Mouse (Mus musculus) hindbrain, embryonic 13.5 days (tissue): ENCODE data around the gene F2rl2. TPM values are rescaled to one million over a fixed set of nuclear protein-coding genes. Genes with fewer than 3 reads are reported as not detected.

Experiments used
- ATAC-seq: fragments of 200-750 bp; cut with Nextera tagmentation; 2 replicates; pipeline ENCODE4 v1.8.0; 2017; ENCODE audit warnings: moderate TSS enrichment; ENCODE audit not compliant: low FRiP score
- H3K27ac ChIP-seq: fragments of 300-500 bp; sonication (generic); 2 replicates; pipeline ENCODE4 v1.5.1; 2015; ENCODE audit warnings: inconsistent platforms, mild to moderate bottlenecking, moderate library complexity
- H3K27me3 ChIP-seq: fragments of 300-500 bp; sonication (generic); 2 replicates; pipeline ENCODE4 v1.6.1; 2015; ENCODE audit warnings: mild to moderate bottlenecking, inconsistent platforms
- H3K36me3 ChIP-seq: fragments of 300-500 bp; sonication (generic); 2 replicates; pipeline ENCODE4 v1.6.1; 2015; ENCODE audit warnings: mild to moderate bottlenecking, inconsistent platforms
- H3K4me1 ChIP-seq: fragments of 300-500 bp; sonication (generic); replicated peaks from 2 replicates; pipeline ENCODE4 v1.6.1; 2015; ENCODE audit warnings: inconsistent platforms
- H3K4me2 ChIP-seq: fragments of 300-500 bp; sonication (generic); 2 replicates; pipeline ENCODE4 v1.6.1; 2015; ENCODE audit warnings: inconsistent platforms, mild to moderate bottlenecking, moderate library complexity
- H3K4me3 ChIP-seq: fragments of 300-500 bp; sonication (generic); 2 replicates; pipeline ENCODE4 v1.5.1; 2015; ENCODE audit warnings: mild to moderate bottlenecking, inconsistent platforms
- H3K9ac ChIP-seq: fragments of 300-500 bp; sonication (generic); 2 replicates; pipeline ENCODE4 v1.6.1; 2015; ENCODE audit warnings: mild to moderate bottlenecking, inconsistent platforms
- H3K9me3 ChIP-seq: fragments of 300-500 bp; sonication (generic); 2 replicates; pipeline ENCODE4 v1.6.1; 2016; ENCODE audit warnings: inconsistent platforms
- WGBS: fragments of 180-500 bp; shearing (Covaris S2); methylation state at CpG from one replicate; pipeline ENCODE4 v1.1.7; 2015; 5-methylcytosine and 5-hydroxymethylcytosine counted together
- polyA plus RNA-seq: library from polyadenylated mRNA; unstranded; fragments of >200 nt; fragmentation: Nextera tagmentation; extraction: Ambion mirVana; gene quantifications from 2 replicates; pipeline ENCODE4 v1.2.1, GENCODE M21; 2015

Gene F2rl2
- polyA plus RNA-seq, 1 experiment from 2014 or later: 0.91 TPM

DNA sequence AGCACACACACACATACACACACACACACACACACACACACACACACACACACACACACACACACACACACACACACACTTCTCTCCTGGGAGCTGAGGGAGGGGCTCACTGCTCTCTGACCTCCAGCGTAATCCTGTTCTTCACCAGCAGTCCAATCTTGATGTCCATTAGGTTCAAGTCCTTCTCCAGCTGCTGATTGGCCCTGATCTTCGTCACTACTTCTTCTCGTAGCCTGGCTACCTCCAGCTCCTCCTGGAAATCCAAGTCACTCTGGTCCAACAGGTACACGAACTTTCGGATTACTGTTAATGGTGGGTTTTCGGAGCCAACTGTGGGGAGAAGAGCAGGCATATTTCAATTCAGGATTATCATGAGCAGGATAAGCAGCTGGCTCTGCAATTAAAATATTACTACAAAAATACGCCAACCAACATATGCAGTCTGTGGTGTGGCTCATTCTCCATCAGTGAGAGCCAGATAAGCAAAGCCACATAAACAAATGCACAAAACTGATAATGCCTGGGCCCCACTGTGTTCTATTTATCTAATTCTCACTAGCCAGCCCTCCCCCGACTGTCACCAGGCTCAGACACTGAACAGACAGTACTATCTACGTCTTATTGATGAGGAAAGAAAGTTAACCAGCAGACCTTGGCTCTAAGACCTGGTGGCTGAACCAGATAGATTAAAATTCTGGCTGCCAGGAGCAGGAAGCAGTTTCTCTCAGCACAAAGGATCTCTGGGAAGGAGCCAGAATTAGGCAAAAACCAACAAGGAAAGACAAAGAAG is 25.4 kb upstream of the F2rl2 start:
- no peaks in the 10 kb centered on the region for H3K9me3 ChIP-seq

DNA sequence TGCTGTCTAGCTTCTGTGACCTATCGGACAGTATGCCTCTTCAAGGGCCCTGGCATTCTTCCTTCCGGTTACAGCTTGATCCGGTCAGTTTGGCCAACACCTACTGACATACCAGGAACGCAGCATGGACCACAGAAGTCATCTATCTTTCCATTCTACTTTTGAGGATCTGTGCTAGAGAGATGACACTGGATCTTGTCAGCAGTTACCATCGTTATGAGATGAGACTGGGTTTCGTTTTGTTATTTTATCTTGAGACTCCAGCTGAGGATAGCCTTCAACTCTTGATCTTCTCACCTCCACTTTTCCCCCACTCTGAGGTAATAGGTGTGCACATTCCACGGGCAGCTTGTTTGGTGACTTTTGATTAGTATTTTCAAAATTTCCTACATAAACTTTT is 24.3 kb upstream of the F2rl2 start:
- Histone ChIP-seq H3K4me3 (no peak overlapping the region), H3K4me2 (no peak overlapping the region), H3K4me1 (no peaks in the 10 kb centered on the region), H3K9me3 (no peaks in the 10 kb centered on the region), H3K27ac (no peak overlapping the region), H3K27me3 (no peaks in the 10 kb centered on the region), H3K9ac (no peak overlapping the region), H3K36me3 (peaks cover 14% of the 10 kb centered on the region; the same call in 1 of the 2 replicates)
- 94% methylated on average over 7 of the region's 7 CpGs for WGBS
- no peak for ATAC-seq

More for the DNA sequence above, 25.4 kb upstream of the F2rl2 start:
- no peak for ATAC-seq
- 87% methylated on average over 9 of the region's 9 CpGs for WGBS
- H3K36me3 ChIP-seq: peaks cover 14% of the 10 kb centered on the region; the same call in 1 of the 2 replicates
- no peak overlapping the region for H3K27ac ChIP-seq
- H3K4me3 ChIP-seq: no peak overlapping the region
- no peaks in the 10 kb centered on the region for H3K27me3 ChIP-seq
- H3K4me2 ChIP-seq: no peak overlapping the region
- no peaks in the 10 kb centered on the region for H3K4me1 ChIP-seq
- no peak overlapping the region for H3K9ac ChIP-seq

DNA sequence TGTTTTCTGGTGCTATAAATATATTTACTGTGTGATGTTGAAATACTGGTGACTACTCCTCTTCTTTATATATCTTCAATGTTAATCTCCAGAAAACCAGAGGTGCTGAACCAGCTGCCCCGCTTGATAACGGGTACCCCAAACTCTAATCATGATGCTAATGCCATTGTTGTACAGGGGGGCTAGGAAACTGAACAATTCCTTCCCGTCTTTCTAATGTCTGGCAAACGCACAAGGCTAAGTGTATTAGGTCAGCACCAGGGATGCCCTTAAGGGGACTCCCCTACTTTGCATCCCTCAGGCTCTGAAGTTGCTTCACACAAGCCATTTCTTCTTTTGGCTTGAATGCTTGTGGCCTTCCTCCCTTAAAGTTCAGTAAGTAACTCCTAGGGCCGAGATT is 17.6 kb upstream of the F2rl2 start:
- Histone ChIP-seq H3K9ac (no peak overlapping the region), H3K9me3 (no peaks in the 10 kb centered on the region)
- WGBS: 91% methylated on average over 5 of the region's 5 CpGs

DNA sequence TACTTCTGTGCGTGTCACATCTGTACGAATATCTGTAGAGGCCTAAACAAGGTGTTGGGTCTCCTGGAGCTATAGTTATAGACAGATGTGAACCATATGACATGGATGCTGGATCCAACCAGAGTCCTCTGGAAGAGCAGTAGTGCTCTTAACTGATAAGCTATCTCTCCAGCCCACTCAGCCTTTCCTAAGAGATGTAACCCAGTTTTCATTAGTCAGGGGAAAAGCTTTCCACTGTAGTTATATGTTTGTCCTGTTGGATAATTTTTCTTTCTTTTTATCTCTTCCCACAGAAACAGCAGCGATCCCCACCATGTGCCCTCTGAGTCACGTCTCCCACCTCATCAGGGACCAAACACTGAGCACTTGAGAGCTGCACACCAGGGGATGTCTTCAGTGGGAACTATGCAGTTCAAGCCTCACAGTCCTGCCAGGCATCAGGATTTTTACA is 17.1 kb upstream of the F2rl2 start:
- H3K4me2 ChIP-seq: no peak overlapping the region
- peaks cover 5% of the 10 kb centered on the region; the same call in 1 of the 2 replicates for H3K36me3 ChIP-seq
- no peak overlapping the region for H3K4me3 ChIP-seq
- no peak overlapping the region for H3K9ac ChIP-seq
- no peak for ATAC-seq
- H3K4me1 ChIP-seq: no peaks in the 10 kb centered on the region
- no peaks in the 10 kb centered on the region for H3K27me3 ChIP-seq
- no peak overlapping the region for H3K27ac ChIP-seq
- WGBS: 85% methylated on average over 4 of the region's 4 CpGs
- no peaks in the 10 kb centered on the region for H3K9me3 ChIP-seq

More for the DNA sequence above, 17.6 kb upstream of the F2rl2 start:
- Histone ChIP-seq H3K27ac (no peak overlapping the region), H3K4me3 (no peak overlapping the region), H3K4me1 (no peaks in the 10 kb centered on the region), H3K36me3 (peaks cover 5% of the 10 kb centered on the region; the same call in 1 of the 2 replicates), H3K27me3 (no peaks in the 10 kb centered on the region), H3K4me2 (no peak overlapping the region)
- no peak for ATAC-seq

DNA sequence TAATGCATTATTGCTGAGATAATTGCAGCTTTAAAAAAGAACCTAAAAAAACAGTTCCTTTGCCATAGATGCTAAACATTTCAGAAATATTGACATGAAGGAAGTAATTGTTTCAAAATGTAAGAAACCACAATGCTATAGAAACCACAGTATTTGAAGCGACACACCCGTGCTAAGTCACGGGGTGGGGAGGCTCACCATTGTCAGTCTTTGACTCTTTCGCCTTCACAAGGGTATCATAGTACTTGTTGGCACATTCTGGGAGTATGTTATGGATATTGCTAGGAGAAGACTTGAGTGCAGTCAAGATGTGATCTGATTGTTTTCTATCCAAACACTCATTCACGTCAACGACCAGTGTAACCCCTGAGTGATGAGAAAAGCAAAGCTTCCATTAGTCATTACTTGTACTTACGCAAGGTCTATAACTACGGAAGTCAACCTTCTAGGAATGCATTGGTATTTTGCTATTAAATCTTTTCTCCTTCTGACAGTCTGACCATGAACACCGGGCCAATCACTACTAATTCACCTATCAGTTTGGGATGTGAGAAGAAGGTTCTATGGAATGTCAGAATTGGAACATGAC is 11.9 kb upstream of the F2rl2 start:
- no peak for ATAC-seq
- 96% methylated on average over 9 of the region's 9 CpGs for WGBS
- peaks cover 5% of the 10 kb centered on the region; the same call in 1 of the 2 replicates for H3K36me3 ChIP-seq
- no peak overlapping the region for H3K9ac ChIP-seq
- no peak overlapping the region for H3K4me2 ChIP-seq
- no peak overlapping the region for H3K4me3 ChIP-seq
- no peaks in the 10 kb centered on the region for H3K9me3 ChIP-seq
- H3K4me1 ChIP-seq: no peaks in the 10 kb centered on the region
- H3K27me3 ChIP-seq: no peaks in the 10 kb centered on the region
- no peak overlapping the region for H3K27ac ChIP-seq

DNA sequence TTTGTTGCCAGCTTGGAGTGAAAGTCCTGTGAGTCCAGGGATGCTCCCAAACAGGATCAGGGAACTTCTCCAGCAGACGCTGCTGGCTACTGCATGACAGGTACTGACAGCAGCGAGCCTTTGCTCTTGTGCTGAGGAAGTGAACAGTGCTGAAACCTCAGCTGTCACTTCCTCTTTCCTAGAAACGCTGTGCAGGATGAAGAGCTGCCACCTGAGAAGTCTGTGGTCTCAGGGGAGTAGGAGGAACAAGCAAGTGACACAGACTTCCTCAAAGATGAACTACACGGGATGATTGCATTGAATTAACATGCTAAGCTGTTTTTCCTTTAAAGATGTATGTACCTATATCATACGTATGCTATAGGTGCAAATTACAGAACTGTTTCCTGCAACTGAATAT is 10.9 kb upstream of the F2rl2 start:
- no peak overlapping the region for H3K4me3 ChIP-seq
- no peaks in the 10 kb centered on the region for H3K27me3 ChIP-seq
- H3K4me1 ChIP-seq: no peaks in the 10 kb centered on the region
- H3K27ac ChIP-seq: no peak overlapping the region
- H3K36me3 ChIP-seq: peaks cover 5% of the 10 kb centered on the region; the same call in 1 of the 2 replicates
- WGBS: 85% methylated on average over 5 of the region's 5 CpGs
- H3K9ac ChIP-seq: no peak overlapping the region
- H3K9me3 ChIP-seq: no peaks in the 10 kb centered on the region
- H3K4me2 ChIP-seq: no peak overlapping the region
- ATAC-seq: no peak

DNA sequence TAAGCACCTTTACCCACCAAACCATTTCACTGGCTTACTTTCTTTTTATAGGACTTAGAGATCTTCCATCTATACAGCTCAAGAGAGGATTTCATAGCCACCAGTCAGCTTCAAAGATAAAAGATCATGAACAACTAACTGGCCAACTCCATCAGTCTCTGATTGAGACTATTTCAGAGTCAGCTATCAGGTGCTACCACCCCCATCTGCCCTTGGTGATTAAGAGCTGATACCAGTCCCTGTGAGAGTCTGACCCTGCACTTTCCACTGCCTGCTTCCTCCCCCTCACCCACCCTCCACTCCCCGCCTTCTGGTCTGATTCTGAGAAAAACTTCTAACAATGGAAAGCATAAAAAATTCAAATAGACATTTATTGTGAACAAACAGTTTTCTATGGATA is 8.1 kb upstream of the F2rl2 start:
- H3K9ac ChIP-seq: no peak overlapping the region
- no peak overlapping the region for H3K4me2 ChIP-seq
- no peaks in the 10 kb centered on the region for H3K4me1 ChIP-seq
- H3K27me3 ChIP-seq: no peaks in the 10 kb centered on the region
- no peak overlapping the region for H3K27ac ChIP-seq
- WGBS: 94% methylated on average over 1 of the region's 1 CpGs
- no peak overlapping the region for H3K4me3 ChIP-seq
- no peak for ATAC-seq
- no peaks in the 10 kb centered on the region; the same call in 1 of the 2 replicates for H3K36me3 ChIP-seq
- no peaks in the 10 kb centered on the region for H3K9me3 ChIP-seq

DNA sequence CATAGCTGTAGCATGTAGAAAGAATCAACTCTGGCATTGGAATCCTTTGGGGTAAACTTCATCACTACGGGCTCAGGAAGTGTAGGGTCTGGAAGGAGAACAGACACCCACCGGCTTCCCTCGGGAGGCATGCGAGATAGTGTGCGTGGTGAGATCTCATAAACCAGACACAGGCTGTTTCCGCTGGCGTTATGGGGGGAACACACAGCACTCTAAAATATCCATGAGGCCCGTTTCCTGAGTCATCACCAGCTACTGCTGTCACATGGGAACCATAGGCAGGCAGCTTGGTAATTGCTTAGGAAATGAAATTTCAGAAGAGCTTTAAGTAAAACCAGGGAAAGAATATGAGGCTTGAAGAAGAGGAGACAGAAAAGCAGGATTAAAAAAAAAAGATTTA is 4.5 kb upstream of the F2rl2 start:
- ATAC-seq: no peak
- H3K4me3 ChIP-seq: no peak overlapping the region
- no peaks in the 10 kb centered on the region for H3K27me3 ChIP-seq
- H3K36me3 ChIP-seq: no peaks in the 10 kb centered on the region
- peaks cover 5% of the 10 kb centered on the region; the same call in 1 of the 2 replicates for H3K4me1 ChIP-seq
- no peak overlapping the region for H3K9ac ChIP-seq
- H3K4me2 ChIP-seq: no peak overlapping the region
- 77% methylated on average over 8 of the region's 8 CpGs for WGBS
- no peaks in the 10 kb centered on the region for H3K9me3 ChIP-seq
- H3K27ac ChIP-seq: no peak overlapping the region

DNA sequence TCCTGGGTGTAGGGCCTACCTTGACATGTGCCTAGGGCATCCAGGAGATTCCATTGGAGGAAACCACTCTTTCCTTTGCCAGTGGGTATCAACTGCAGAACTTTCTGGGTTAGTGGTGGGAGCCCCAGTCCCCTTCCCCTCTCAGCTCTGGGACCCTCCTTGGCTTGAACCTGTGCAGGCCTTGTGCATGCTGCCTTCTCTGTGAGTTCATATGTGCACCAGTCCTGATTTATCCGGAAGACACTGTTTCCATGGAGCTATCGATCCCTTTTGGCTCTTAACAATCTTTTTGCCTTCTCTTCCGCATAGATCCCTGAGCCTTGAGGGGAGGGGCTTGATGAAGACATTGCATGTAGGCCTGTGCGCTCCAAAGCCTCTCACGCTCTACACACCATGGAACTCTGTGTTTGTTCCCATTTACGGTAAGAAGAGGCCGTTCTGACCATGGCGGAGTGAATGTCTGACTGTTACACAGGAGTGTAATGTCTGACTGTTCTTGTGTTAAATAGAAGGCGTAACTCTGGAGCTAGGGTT is 466 bp upstream of the F2rl2 start:
- Histone ChIP-seq H3K9me3 (no peaks in the 10 kb centered on the region), H3K9ac (no peak overlapping the region), H3K4me3 (no peak overlapping the region), H3K27ac (no peak overlapping the region; the same call in 1 of the 2 replicates), H3K27me3 (no peaks in the 10 kb centered on the region), H3K36me3 (no peaks in the 10 kb centered on the region; the same call in 1 of the 2 replicates), H3K4me2 (no peak overlapping the region), H3K4me1 (peaks cover 5% of the 10 kb centered on the region; the same call in 1 of the 2 replicates)
- 83% methylated on average over 9 of the region's 9 CpGs for WGBS
- no peak for ATAC-seq

DNA sequence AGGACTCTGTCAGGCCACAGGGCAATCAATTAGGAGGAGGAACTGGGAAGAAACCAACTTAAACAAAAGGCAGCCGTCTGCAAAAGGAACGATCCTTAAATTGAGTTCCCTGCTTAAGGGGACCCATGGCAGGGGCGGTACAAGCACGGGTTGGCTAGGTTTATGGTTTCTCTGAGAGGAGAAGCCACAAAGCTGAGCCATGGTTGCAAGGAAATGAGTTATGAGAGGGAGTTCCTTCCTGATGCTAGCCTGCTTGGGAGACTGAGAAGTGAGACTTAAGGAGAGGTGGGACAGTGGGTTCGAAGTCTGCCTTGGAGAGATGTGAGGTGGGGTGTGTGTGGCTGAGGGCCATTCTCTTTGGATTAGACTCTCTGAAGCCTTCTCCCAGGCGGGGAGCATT is 1.2 kb downstream of the F2rl2 start:
- no peaks in the 10 kb centered on the region; the same call in 1 of the 2 replicates for H3K36me3 ChIP-seq
- WGBS: 46% methylated on average over 6 of the region's 6 CpGs

DNA sequence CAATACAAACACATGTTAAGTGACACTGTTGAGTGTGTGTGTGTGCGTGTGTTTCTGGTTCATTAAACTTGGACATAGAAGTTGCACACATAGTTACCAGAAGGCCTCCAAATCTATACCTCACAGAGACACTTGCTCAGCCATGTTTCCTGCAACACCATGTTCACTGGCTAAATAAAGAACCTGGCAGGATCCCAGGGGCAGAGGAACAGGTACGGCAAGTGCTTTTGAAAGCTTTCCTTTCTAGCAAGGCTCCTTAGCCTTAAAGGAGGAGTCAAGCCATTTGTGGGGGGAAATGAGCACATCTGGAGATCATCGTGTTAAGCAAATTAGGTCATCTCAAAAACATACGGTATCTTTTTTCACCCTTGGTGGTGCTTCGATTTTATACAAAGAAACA is 6.7 kb downstream of the F2rl2 start:
- WGBS: 83% methylated on average over 5 of the region's 5 CpGs
- Histone ChIP-seq H3K27me3 (no peaks in the 10 kb centered on the region), H3K27ac (no peak overlapping the region)

More for the DNA sequence above, 1.2 kb downstream of the F2rl2 start:
- no peak overlapping the region for H3K9ac ChIP-seq
- no peaks in the 10 kb centered on the region for H3K9me3 ChIP-seq
- no peak overlapping the region for H3K27ac ChIP-seq
- H3K27me3 ChIP-seq: no peaks in the 10 kb centered on the region
- ATAC-seq: no peak
- no peak overlapping the region for H3K4me3 ChIP-seq
- peaks cover 5% of the 10 kb centered on the region; the same call in 1 of the 2 replicates for H3K4me1 ChIP-seq
- H3K4me2 ChIP-seq: no peak overlapping the region

DNA sequence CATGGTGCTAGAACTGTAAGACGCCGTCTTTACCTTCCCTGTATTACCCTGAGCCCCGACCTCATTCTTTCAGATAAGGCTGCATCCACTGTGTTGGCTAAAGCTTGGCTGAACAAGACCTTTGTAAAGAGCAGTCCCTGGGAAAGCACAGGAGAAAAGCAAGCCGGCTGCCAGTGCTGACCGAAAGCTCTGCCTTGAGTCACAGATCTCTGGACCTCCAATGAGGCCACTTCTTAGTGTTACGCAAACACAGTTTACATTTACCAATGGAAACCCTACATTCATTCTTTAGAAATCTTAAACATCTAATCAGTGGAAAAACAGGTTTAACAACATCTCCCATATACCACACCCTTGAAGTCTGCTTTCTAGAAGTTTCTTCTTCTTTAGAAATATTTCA is 8.9 kb downstream of the F2rl2 start:
- Histone ChIP-seq H3K9me3 (no peaks in the 10 kb centered on the region), H3K9ac (no peak overlapping the region), H3K4me1 (no peaks in the 10 kb centered on the region), H3K27me3 (no peaks in the 10 kb centered on the region), H3K4me2 (no peak overlapping the region), H3K36me3 (no peaks in the 10 kb centered on the region; the same call in 1 of the 2 replicates), H3K4me3 (no peak overlapping the region), H3K27ac (no peak overlapping the region)
- no peak for ATAC-seq
- 98% methylated on average over 6 of the region's 6 CpGs for whole genome bisulfite sequencing

More for the DNA sequence above, 6.7 kb downstream of the F2rl2 start:
- H3K9ac ChIP-seq: no peak overlapping the region
- H3K4me3 ChIP-seq: no peak overlapping the region
- H3K4me1 ChIP-seq: no peaks in the 10 kb centered on the region
- no peak for ATAC-seq
- H3K36me3 ChIP-seq: no peaks in the 10 kb centered on the region; the same call in 1 of the 2 replicates
- H3K9me3 ChIP-seq: no peaks in the 10 kb centered on the region
- H3K4me2 ChIP-seq: no peak overlapping the region
